Mouse (Mus musculus) hindbrain, embryonic 16.5 days (tissue): ENCODE measurements around the gene Rnps1. TPM values are rescaled to one million over a fixed set of nuclear protein-coding genes. Genes with fewer than 3 reads are reported as not detected.
"Not testable (repeated sequence)": the region's sequence is repeated elsewhere in the genome, so short reads cannot be mapped to it uniquely, and the experiment has no call there.

Source experiments
- ATAC-seq: fragments of 200-750 bp; cut with Nextera tagmentation; 2 replicates; pipeline ENCODE4 v1.8.0; 2017; ENCODE audit warnings: moderate TSS enrichment, moderate library complexity
- H3K27ac ChIP-seq: fragments of 300-500 bp; sonication (generic); 2 replicates; pipeline ENCODE4 v1.5.1; 2014; ENCODE audit warnings: low read depth, mild to moderate bottlenecking, control low read depth, low read length, moderate library complexity
- H3K27me3 ChIP-seq: fragments of 300-500 bp; sonication (generic); replicated peaks from 2 replicates; pipeline ENCODE4 v1.6.1; 2014; ENCODE audit warnings: low read length; ENCODE audit not compliant: control insufficient read depth, insufficient read depth
- H3K36me3 ChIP-seq: fragments of 300-500 bp; sonication (generic); 2 replicates; pipeline ENCODE4 v1.6.1; 2014; ENCODE audit warnings: mild to moderate bottlenecking, low read length, moderate library complexity, mixed read lengths; ENCODE audit not compliant: control insufficient read depth, insufficient read depth
- H3K4me1 ChIP-seq: fragments of 300-500 bp; sonication (generic); 2 replicates; pipeline ENCODE4 v1.6.1; 2014; ENCODE audit warnings: low read depth, low read length; ENCODE audit not compliant: control insufficient read depth, insufficient read depth
- H3K4me2 ChIP-seq: fragments of 300-500 bp; sonication (generic); 2 replicates; pipeline ENCODE4 v1.6.1; 2014; ENCODE audit warnings: mild to moderate bottlenecking, low read length, control low read depth, moderate library complexity
- H3K4me3 ChIP-seq: fragments of 300-500 bp; sonication (generic); 2 replicates; pipeline ENCODE4 v1.5.1; 2014; ENCODE audit warnings: mild to moderate bottlenecking, low read length, control low read depth, moderate library complexity
- H3K9ac ChIP-seq: fragments of 300-500 bp; sonication (generic); 2 replicates; pipeline ENCODE4 v1.6.1; 2014; ENCODE audit warnings: low read depth, mild to moderate bottlenecking, control low read depth, low read length, moderate library complexity
- H3K9me3 ChIP-seq: fragments of 300-500 bp; sonication (generic); 2 replicates; pipeline ENCODE4 v1.6.1; 2014; ENCODE audit warnings: mild to moderate bottlenecking, low read length, moderate library complexity; ENCODE audit not compliant: control insufficient read depth
- WGBS: fragments of 180-500 bp; shearing (Covaris S2); extraction: QIAGEN DNeasy Blood & Tissue Kit; methylation state at CpG from one replicate; pipeline ENCODE4 v1.1.7; 2014; 5-methylcytosine and 5-hydroxymethylcytosine counted together
- polyA plus RNA-seq: library from polyadenylated mRNA; unstranded; fragments of >200 nt; fragmentation: Nextera tagmentation; extraction: Ambion mirVana; gene quantifications from 2 replicates; pipeline ENCODE4 v1.2.1, GENCODE M21; 2015

Rnps1 gene
- polyA plus RNA-seq, 1 experiment from 2014 or later, result 304 TPM

- ATAC-seq, result no peak
- Histone ChIP-seq H3K36me3 (peaks cover 52% of the 10 kb centered on the region), H3K4me1 (no peaks in the 10 kb centered on the region), H3K9me3 (no peaks in the 10 kb centered on the region), H3K4me2 (no peak within 1 kb of the TSS), H3K4me3 (no peak within 1 kb of the TSS), H3K27me3 (no peaks in the 10 kb centered on the region), H3K9ac (no peak within 1 kb of the TSS), H3K27ac (no peak within 1 kb of the TSS)
- WGBS, result 85% methylated on average over 7 of the region's 7 CpGs
These were observed 28.3 kb downstream of the Rnps1 start, which contains the start of gene Dnase1l2 for GRCm38 (mm10) chr17:24442632-24443155. Gene Dnase1l2, minus strand, starts transcription at chr17:24443105.

GRCm38 (mm10) chr17:24443409-24443808 lies 29.0 kb downstream of the Rnps1 start:
- no peak for ATAC-seq
- no peak overlapping the region for H3K4me2 ChIP-seq
- H3K27ac ChIP-seq, result no peak overlapping the region
- no peak overlapping the region for H3K9ac ChIP-seq
- peaks cover 53% of the 10 kb centered on the region for H3K36me3 ChIP-seq
- H3K4me3 ChIP-seq, result no peak overlapping the region
- 93% methylated on average over 4 of the region's 4 CpGs for WGBS
- H3K9me3 ChIP-seq, result no peaks in the 10 kb centered on the region
- no peaks in the 10 kb centered on the region for H3K27me3 ChIP-seq
- no peaks in the 10 kb centered on the region for H3K4me1 ChIP-seq

GRCm38 (mm10) chr17:24446590-24446989 lies 32.2 kb downstream of the Rnps1 start:
- Histone ChIP-seq H3K9ac (no peak overlapping the region), H3K27me3 (no peaks in the 10 kb centered on the region), H3K4me2 (no peak overlapping the region), H3K4me1 (no peaks in the 10 kb centered on the region), H3K36me3 (peaks cover 51% of the 10 kb centered on the region), H3K27ac (no peak overlapping the region), H3K4me3 (no peak overlapping the region), H3K9me3 (no peaks in the 10 kb centered on the region)
- WGBS, result 94% methylated on average over 8 of the region's 8 CpGs
- ATAC-seq, result no peak

- Histone ChIP-seq H3K27ac (no peak overlapping the region), H3K27me3 (no peaks in the 10 kb centered on the region), H3K4me3 (no peak overlapping the region), H3K9ac (no peak overlapping the region), H3K9me3 (no peaks in the 10 kb centered on the region), H3K4me2 (no peak overlapping the region), H3K36me3 (peaks cover 42% of the 10 kb centered on the region), H3K4me1 (peaks cover 10% of the 10 kb centered on the region)
- ATAC-seq, result no peak
- WGBS, result 96% methylated on average over 6 of the region's 6 CpGs
These were observed 35.1 kb downstream of the Rnps1 start for GRCm38 (mm10) chr17:24449507-24449906.

GRCm38 (mm10) chr17:24451220-24451619 lies 36.9 kb downstream of the Rnps1 start:
- Histone ChIP-seq H3K9me3 (no peaks in the 10 kb centered on the region), H3K4me1 (peaks cover 10% of the 10 kb centered on the region), H3K36me3 (peaks cover 25% of the 10 kb centered on the region), H3K4me2 (no peak overlapping the region), H3K27ac (no peak overlapping the region), H3K4me3 (no peak overlapping the region), H3K9ac (no peak overlapping the region), H3K27me3 (no peaks in the 10 kb centered on the region)
- WGBS, result 95% methylated on average over 6 of the region's 6 CpGs
- ATAC-seq, result no peak

GRCm38 (mm10) chr17:24453372-24453771 lies 39.0 kb downstream of the Rnps1 start:
- Histone ChIP-seq H3K4me2 (no peak overlapping the region), H3K9me3 (no peaks in the 10 kb centered on the region), H3K27me3 (no peaks in the 10 kb centered on the region), H3K4me3 (no peak overlapping the region), H3K4me1 (peaks cover 10% of the 10 kb centered on the region), H3K36me3 (peaks cover 14% of the 10 kb centered on the region), H3K9ac (no peak overlapping the region), H3K27ac (no peak overlapping the region)
- ATAC-seq, result no peak
- 93% methylated on average over 2 of the region's 2 CpGs for WGBS

- H3K4me1 ChIP-seq, result peaks cover 10% of the 10 kb centered on the region
- peak overlapping the region; percentile 89 for H3K9ac ChIP-seq
- peaks cover 10% of the 10 kb centered on the region for H3K36me3 ChIP-seq
- peak overlapping the region; percentile 66 for H3K4me3 ChIP-seq
- no peaks in the 10 kb centered on the region for H3K9me3 ChIP-seq
- ATAC-seq, result no peak
- peak overlapping the region; percentile 82 for H3K4me2 ChIP-seq
- peak overlapping the region; percentile 92 for H3K27ac ChIP-seq
- H3K27me3 ChIP-seq, result no peaks in the 10 kb centered on the region
- 9% methylated on average over 14 of the region's 14 CpGs for WGBS
These were observed 39.9 kb downstream of the Rnps1 start for GRCm38 (mm10) chr17:24454218-24454755.

GRCm38 (mm10) chr17:24454756-24455522 lies 40.6 kb downstream of the Rnps1 start:
- no peaks in the 10 kb centered on the region for H3K9me3 ChIP-seq
- WGBS, result under 1% methylated on average over 67 of the region's 67 CpGs

GRCm38 (mm10) chr17:24455523-24456206 lies 41.3 kb downstream of the Rnps1 start:
- peak; percentile 32 for ATAC-seq
- H3K36me3 ChIP-seq, H3K27me3 ChIP-seq, H3K9ac ChIP-seq, H3K9me3 ChIP-seq, H3K27ac ChIP-seq: not testable (repeated sequence)
- Histone ChIP-seq H3K4me2 (peak overlapping the region; percentile 82), H3K4me1 (peaks cover 10% of the 10 kb centered on the region), H3K4me3 (peak overlapping the region; percentile 66)
- 48% methylated on average over 10 of the region's 10 CpGs for WGBS

More at GRCm38 (mm10) chr17:24454756-24455522, 40.6 kb downstream of the Rnps1 start:
- peak overlapping the region; percentile 66 for H3K4me3 ChIP-seq
- peak overlapping the region; percentile 82 for H3K4me2 ChIP-seq
- ATAC-seq, result peak; percentile 95
- H3K4me1 ChIP-seq, result peaks cover 10% of the 10 kb centered on the region
- peak overlapping the region; percentile 89 for H3K9ac ChIP-seq
- H3K27ac ChIP-seq, result peak overlapping the region; percentile 92
- peaks cover 3% of the 10 kb centered on the region; the same call in 1 of the 2 replicates for H3K36me3 ChIP-seq
- H3K27me3 ChIP-seq, result no peaks in the 10 kb centered on the region
